Mouse (Mus musculus) thymus, adult 2 months (tissue): Measurements from ENCODE around the gene Ptges3.

Source experiments
- CTCF ChIP-seq: fragments of 200-500 bp; IDR thresholded peaks from 2 replicates; pipeline ENCODE4 v1.5.1; 2012; ENCODE audit warnings: mild to moderate bottlenecking, control low read depth, low read length, moderate library complexity, borderline replicate concordance; ENCODE audit not compliant: control insufficient read depth, poor library complexity, insufficient read depth; ENCODE audit errors: extremely low read depth
- POLR2A ChIP-seq: fragments of 200-500 bp; IDR thresholded peaks from 2 replicates; pipeline ENCODE4 v1.6.1; 2012; ENCODE audit warnings: mild to moderate bottlenecking, low read length, control low read depth, moderate library complexity; ENCODE audit not compliant: control insufficient read depth, poor library complexity, insufficient read depth; ENCODE audit errors: extremely low read depth

DNA sequence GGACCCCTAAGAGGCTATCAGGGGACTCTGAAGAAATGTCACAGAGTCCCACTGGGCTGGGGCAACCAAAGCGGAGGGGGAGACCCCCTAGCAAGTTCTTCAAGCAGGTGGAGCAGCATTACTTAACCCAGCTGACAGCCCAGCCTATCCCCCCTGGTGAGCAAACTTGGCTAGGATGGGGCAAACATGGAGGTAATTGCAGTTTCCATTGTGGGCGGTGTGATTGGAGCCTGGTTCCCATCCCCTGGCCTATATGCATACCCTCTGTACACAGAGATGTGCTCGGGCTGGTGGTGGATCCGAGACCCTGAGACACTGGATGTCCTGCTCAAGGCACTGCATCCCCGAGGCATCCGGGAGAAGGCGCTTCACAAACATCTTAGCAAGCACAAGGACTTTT is 65.1 kb downstream of the Ptges3 start:
- TF ChIP-seq POLR2A (no peak), CTCF (no peak)
